Mouse (Mus musculus): Measurements from ENCODE around the gene Gm3435.

DNA sequence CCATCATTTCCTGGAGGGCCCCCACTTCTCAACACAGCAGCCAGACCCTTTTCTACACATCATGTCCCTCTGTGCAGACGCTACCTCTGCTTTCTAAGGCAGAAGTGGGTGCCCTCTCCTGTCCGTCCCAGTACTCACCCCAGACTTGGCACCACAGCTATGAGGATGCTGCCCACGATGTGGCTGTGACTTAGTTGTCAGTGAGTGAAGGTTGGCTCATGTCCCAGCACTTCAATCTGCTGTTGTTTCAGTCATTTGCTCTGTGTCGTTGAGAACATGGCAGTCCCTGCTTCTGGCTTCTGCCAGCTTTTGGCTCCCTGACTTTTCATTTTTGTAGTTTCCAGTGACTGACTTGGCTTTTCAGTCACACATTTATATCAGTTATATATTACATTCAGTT lies 45.9 kb downstream of the Gm3435 start:
- TF ChIP-seq CTCF (IDR thresholded peaks at IDR 0.05; ENCODE audit: control insufficient read depth, insufficient read depth, insufficient read length) (no peak), USF1 (IDR thresholded peaks at IDR 0.05; ENCODE audit: low read depth) (no peak), MYOG (IDR thresholded peaks at IDR 0.05; ENCODE audit: control insufficient read depth, extremely low read depth, insufficient read length) (no peak)

All from C2C12 (cell line).